Mouse (Mus musculus): ENCODE data around the gene Ptgs2.

DNA sequence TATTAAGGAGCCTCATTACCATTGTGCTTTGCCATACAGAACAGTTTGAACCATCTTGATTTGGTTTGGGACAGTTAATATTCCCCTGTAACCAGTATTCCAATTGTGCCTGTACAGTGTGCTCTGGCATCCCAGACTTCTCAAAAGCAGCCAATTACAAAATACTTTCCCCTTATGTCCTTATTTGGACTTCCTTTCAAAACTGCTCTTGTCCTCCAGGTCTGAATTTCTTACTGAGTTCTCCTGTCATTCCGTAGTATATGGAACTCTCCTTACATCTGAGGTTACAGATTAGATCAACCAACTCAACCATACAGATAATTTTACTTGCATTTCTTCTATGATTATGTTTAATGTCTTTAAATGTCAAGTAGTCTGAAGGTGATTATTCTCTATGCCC, 2.1 kb upstream of the Ptgs2 start:
- TF ChIP-seq CTCF (IDR thresholded peaks at IDR 0.05 in 2 of 3, conservative IDR thresholded peaks at IDR 0.05 in 1 of 3; ENCODE audit: control insufficient read depth in 1 of 3, insufficient read depth in 1 of 3, low read depth in 2 of 3, low read length in 3 of 3, poor library complexity in 1 of 3, severe bottlenecking in 1 of 3) (no peak), CHD2 (IDR thresholded peaks at IDR 0.05; ENCODE audit: low read length) (no peak), POLR2AphosphoS5 (IDR thresholded peaks at IDR 0.05; ENCODE audit: borderline replicate concordance, low read depth, low read length) (no peak), EP300 (IDR thresholded peaks at IDR 0.05; ENCODE audit: low read depth in 1 of 2, low read length in 2 of 2) (no peak), TCF12 (IDR thresholded peaks at IDR 0.05; ENCODE audit: low read depth, low read length) (no peak), ZKSCAN1 (IDR thresholded peaks at IDR 0.05; ENCODE audit: low read depth, low read length) (no peak), USF1 (IDR thresholded peaks at IDR 0.05; ENCODE audit: low read depth, low read length) (no peak), MAFK (IDR thresholded peaks at IDR 0.05; ENCODE audit: borderline replicate concordance, low read depth, low read length) (no peak), TAL1 (IDR thresholded peaks at IDR 0.05; ENCODE audit: low read length) (no peak), ELF1 (IDR thresholded peaks at IDR 0.05; ENCODE audit: low read depth, low read length) (no peak), ZNF384 (IDR thresholded peaks at IDR 0.05; ENCODE audit: low read depth, low read length) (no peak)

All from MEL (cell line).